Mouse (Mus musculus): ENCODE results near the gene Acvr1b.

Gene Acvr1b

GRCm38 (mm10) chr15:101252614-101253013, 78.7 kb downstream of the Acvr1b start:
- no peak for DNase-seq (ENCODE audit: low spot score)

- DNase-seq (ENCODE audit: low spot score), result no peak
Measured at GRCm38 (mm10) chr15:101253563-101253885, 79.7 kb downstream of the Acvr1b start.

GRCm38 (mm10) chr15:101253886-101254795, 80.3 kb downstream of the Acvr1b start, which contains the start of gene Nr4a1:
Gene Nr4a1, plus strand, starts transcription at chr15:101254269.
- peak; percentile 76 for DNase-seq (ENCODE audit: low spot score)

- DNase-seq (ENCODE audit: low spot score), result no peak
Measured at GRCm38 (mm10) chr15:101255842-101256462, 82.1 kb downstream of the Acvr1b start.

- DNase-seq (ENCODE audit: low spot score), result no peak
Measured at GRCm38 (mm10) chr15:101256463-101257206, 82.8 kb downstream of the Acvr1b start.

- DNase-seq (ENCODE audit: low spot score), result no peak
Measured at GRCm38 (mm10) chr15:101258420-101258819, 84.6 kb downstream of the Acvr1b start.

- no peak for DNase-seq (ENCODE audit: low spot score)
Measured at GRCm38 (mm10) chr15:101259922-101260321, 86.1 kb downstream of the Acvr1b start.

- no peak for DNase-seq (ENCODE audit: low spot score)
Measured at GRCm38 (mm10) chr15:101260387-101260786, 86.5 kb downstream of the Acvr1b start.

- no peak for DNase-seq (ENCODE audit: low spot score)
Measured at GRCm38 (mm10) chr15:101260874-101261622, 87.2 kb downstream of the Acvr1b start.

- no peak for DNase-seq (ENCODE audit: low spot score)
Measured at GRCm38 (mm10) chr15:101262502-101262901, 88.6 kb downstream of the Acvr1b start.

Measured in layer of hippocampus, adult 11-12 months (tissue).